Mouse (Mus musculus) macrophage (primary cell): ENCODE measurements around the gene Gm49336. TPM values are rescaled to one million over a fixed set of nuclear protein-coding genes. Genes with fewer than 3 reads are reported as not detected.

Experiments used
- polyA plus RNA-seq: library from polyadenylated mRNA; stranded (reverse); fragments of 250-400 nt; gene quantifications from 3 replicates; pipeline ENCODE4 v1.2.4, GENCODE M21; 2018; ENCODE audit warnings: inconsistent platforms

The Gm49336 gene
- polyA plus RNA-seq, 1 experiment from 2014 or later: 21.1 TPM

Other genes with a start within 250 kb of the Gm49336 start
- 0.05 to 0.12 TPM (median 0.07 TPM) in 3 replicates for gene Atp8a2, start 54.3 kb downstream of the Gm49336 start, polyA plus RNA-seq
- not detected in 3 replicates for gene Nupl1, start 76 bp downstream of the Gm49336 start, polyA plus RNA-seq
- 64.9 to 74.4 TPM (median 67.7 TPM) in 3 replicates for gene Mtmr6, start 13.7 kb upstream of the Gm49336 start, polyA plus RNA-seq
- gene Amer2, start 121.8 kb upstream of the Gm49336 start, polyA plus RNA-seq: not detected in 3 replicates